Mouse (Mus musculus) C2C12 (cell line): ENCODE measurements around the gene Flt3.

ENCODE experiments used
- CTCF ChIP-seq: IDR thresholded peaks from one replicate; pipeline ENCODE4 v1.5.1; 2011; ENCODE audit not compliant: control insufficient read depth, insufficient read depth, insufficient read length
- MAX ChIP-seq: IDR thresholded peaks from one replicate; pipeline ENCODE4 v1.6.1; 2011; ENCODE audit warnings: mild to moderate bottlenecking, control low read depth
- USF1 ChIP-seq: IDR thresholded peaks from one replicate; pipeline ENCODE4 v1.6.1; 2011; ENCODE audit warnings: low read depth, mild to moderate bottlenecking, control low read depth, moderate library complexity

DNA sequence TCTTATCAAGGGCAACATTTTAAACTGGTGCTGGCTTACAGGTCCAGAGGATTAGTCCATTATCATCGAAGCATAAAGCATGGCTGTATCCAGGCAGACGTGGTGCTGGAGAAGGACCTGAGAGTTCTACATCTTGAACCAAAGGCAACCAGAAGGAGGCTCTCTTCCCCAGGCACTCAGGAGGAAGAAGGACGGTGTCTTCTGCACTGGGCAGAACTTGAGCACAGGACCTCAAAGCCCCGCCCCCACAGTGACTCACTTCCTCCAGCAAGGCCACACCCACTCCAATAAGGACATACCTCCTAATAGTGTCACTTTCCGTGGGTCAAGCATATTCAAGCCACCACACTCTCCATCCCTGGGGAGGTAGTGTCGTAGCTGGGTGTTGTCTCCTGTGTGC is 10.3 kb upstream of the Flt3 start:
- TF ChIP-seq CTCF (no peak), USF1 (no peak), MAX (no peak)
